Mouse (Mus musculus) forebrain, embryonic 12.5 days (tissue): Measurements from ENCODE around the gene Phyhd1. TPM values are rescaled to one million over a fixed set of nuclear protein-coding genes. Genes with fewer than 3 reads are reported as not detected.

Experiments
- ATAC-seq: fragments of 200-750 bp; cut with Nextera tagmentation; 2 replicates; pipeline ENCODE4 v1.8.0; 2017; ENCODE audit warnings: moderate TSS enrichment; ENCODE audit not compliant: low FRiP score
- H3K27ac ChIP-seq: fragments of 300-500 bp; sonication (generic); 2 replicates; pipeline ENCODE4 v1.5.1; 2016; ENCODE audit warnings: mild to moderate bottlenecking
- H3K27me3 ChIP-seq: fragments of 300-500 bp; sonication (generic); 2 replicates; pipeline ENCODE4 v1.6.1; 2016; ENCODE audit warnings: mild to moderate bottlenecking
- H3K36me3 ChIP-seq: fragments of 300-500 bp; sonication (generic); replicated peaks from 2 replicates; pipeline ENCODE4 v1.6.1; 2016; ENCODE audit warnings: mild to moderate bottlenecking
- H3K4me1 ChIP-seq: fragments of 300-500 bp; sonication (generic); 2 replicates; pipeline ENCODE4 v1.6.1; 2016
- H3K4me2 ChIP-seq: fragments of 300-500 bp; sonication (generic); 2 replicates; pipeline ENCODE4 v1.6.1; 2016; ENCODE audit warnings: mild to moderate bottlenecking, moderate library complexity
- H3K4me3 ChIP-seq: fragments of 300-500 bp; sonication (generic); replicated peaks from 2 replicates; pipeline ENCODE4 v1.5.1; 2016; ENCODE audit warnings: mild to moderate bottlenecking
- H3K9ac ChIP-seq: fragments of 300-500 bp; sonication (generic); 2 replicates; pipeline ENCODE4 v1.6.1; 2016; ENCODE audit warnings: mild to moderate bottlenecking
- H3K9me3 ChIP-seq: fragments of 300-500 bp; sonication (generic); 2 replicates; pipeline ENCODE4 v1.6.1; 2016
- WGBS: fragments of 180-500 bp; shearing (Covaris S2); methylation state at CpG from one replicate; pipeline ENCODE4 v1.1.7; 2016; 5-methylcytosine and 5-hydroxymethylcytosine counted together
- polyA plus RNA-seq: library from polyadenylated mRNA; unstranded; fragments of >200 nt; fragmentation: Nextera tagmentation; extraction: Ambion mirVana; gene quantifications from 2 replicates; pipeline ENCODE4 v1.2.1, GENCODE M21; 2016

The Phyhd1 gene
- 5.0 and 5.4 TPM in 2 replicates for polyA plus RNA-seq

DNA sequence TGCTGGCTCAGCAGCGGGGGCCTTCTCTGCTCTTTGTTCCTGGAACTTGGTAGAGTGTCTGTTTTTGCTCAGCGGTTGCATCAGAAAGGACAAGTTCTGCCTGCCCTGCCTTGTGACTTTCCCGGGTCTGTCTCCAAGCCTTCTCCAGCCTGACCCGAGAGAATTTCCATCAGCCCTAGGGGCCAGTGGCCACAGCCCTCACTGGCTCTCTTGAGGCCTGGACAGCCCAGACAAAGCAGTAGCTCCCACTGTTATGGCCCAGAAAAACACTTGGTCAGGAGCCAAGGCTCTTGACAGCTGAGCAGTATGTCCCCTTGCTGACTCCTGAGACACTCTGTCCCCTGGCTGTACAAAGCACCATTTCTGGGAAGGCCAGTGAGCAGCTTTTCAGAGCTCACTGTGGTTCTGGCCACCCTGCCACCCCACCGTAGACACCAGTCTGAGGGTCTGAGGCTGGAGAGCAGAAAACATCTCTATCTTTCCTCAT lies at the start of gene Phyhd1:
Gene Phyhd1 (plus strand): TSS at position 437 of the 487 bp plus-strand sequence.
- peak within 1 kb of the TSS; percentile 70 for H3K27ac ChIP-seq
- no peak within 1 kb of the TSS for H3K9ac ChIP-seq
- whole genome bisulfite sequencing, result 36% methylated on average over 5 of the region's 5 CpGs
- H3K36me3 ChIP-seq, result peaks cover 47% of the 10 kb centered on the region
- peaks cover 24% of the 10 kb centered on the region for H3K4me1 ChIP-seq
- no peak for ATAC-seq
- H3K27me3 ChIP-seq, result no peaks in the 10 kb centered on the region
- H3K9me3 ChIP-seq, result no peaks in the 10 kb centered on the region
- H3K4me2 ChIP-seq, result no peak within 1 kb of the TSS
- H3K4me3 ChIP-seq, result no peak within 1 kb of the TSS

DNA sequence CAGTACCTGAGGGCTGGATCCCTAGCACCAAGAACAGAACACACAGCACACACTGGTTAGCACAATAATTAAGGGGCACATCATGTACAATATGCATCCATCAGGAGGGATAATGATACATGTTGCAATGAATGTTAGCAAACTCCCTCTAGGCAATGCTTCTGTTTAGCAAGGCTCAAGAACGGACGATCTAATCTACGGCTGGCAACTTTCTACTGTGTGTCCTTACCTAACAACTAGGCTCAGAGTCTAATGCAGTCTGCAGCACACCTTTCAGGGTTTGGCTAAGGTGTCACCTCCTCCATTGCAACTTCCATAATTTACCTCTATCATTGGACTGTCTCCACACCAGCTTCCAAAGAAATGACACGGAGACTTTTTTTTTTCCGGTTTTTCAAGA lies 49.7 kb upstream of the Phyhd1 start:
- ATAC-seq, result no peak
- Histone ChIP-seq H3K9me3 (no peaks in the 10 kb centered on the region), H3K4me3 (no peak overlapping the region), H3K27me3 (no peaks in the 10 kb centered on the region; the same call in 1 of the 2 replicates), H3K27ac (no peak overlapping the region), H3K36me3 (no peaks in the 10 kb centered on the region), H3K4me2 (no peak overlapping the region), H3K9ac (no peak overlapping the region), H3K4me1 (no peaks in the 10 kb centered on the region)
- 91% methylated on average over 5 of the region's 5 CpGs for WGBS

DNA sequence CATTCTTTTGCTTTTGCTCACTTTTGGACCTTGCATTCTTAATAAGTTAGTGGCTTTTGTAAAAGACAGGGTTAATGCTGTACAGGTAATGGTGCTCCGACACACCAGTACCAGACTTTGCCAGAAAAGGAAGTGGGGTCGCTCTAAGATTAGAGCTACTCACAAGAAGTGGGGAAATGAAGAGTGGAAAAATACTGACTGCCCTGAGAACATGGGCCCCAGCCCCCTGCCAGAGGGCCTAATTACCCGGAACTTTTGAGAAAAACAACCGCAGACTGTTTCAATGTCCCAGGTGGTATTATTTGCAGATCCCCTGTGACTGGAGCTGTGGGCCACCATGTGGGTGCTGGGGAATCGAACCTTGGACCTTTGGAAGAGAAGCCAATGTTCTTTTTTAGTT lies 30.4 kb upstream of the Phyhd1 start:
- H3K27me3 ChIP-seq, result no peaks in the 10 kb centered on the region
- H3K36me3 ChIP-seq, result peaks cover 8% of the 10 kb centered on the region
- H3K27ac ChIP-seq, result no peak overlapping the region
- no peak for ATAC-seq
- WGBS, result 88% methylated on average over 5 of the region's 5 CpGs
- H3K4me3 ChIP-seq, result no peak overlapping the region
- peaks cover 29% of the 10 kb centered on the region for H3K4me1 ChIP-seq
- H3K4me2 ChIP-seq, result no peak overlapping the region
- H3K9ac ChIP-seq, result no peak overlapping the region
- no peaks in the 10 kb centered on the region for H3K9me3 ChIP-seq

DNA sequence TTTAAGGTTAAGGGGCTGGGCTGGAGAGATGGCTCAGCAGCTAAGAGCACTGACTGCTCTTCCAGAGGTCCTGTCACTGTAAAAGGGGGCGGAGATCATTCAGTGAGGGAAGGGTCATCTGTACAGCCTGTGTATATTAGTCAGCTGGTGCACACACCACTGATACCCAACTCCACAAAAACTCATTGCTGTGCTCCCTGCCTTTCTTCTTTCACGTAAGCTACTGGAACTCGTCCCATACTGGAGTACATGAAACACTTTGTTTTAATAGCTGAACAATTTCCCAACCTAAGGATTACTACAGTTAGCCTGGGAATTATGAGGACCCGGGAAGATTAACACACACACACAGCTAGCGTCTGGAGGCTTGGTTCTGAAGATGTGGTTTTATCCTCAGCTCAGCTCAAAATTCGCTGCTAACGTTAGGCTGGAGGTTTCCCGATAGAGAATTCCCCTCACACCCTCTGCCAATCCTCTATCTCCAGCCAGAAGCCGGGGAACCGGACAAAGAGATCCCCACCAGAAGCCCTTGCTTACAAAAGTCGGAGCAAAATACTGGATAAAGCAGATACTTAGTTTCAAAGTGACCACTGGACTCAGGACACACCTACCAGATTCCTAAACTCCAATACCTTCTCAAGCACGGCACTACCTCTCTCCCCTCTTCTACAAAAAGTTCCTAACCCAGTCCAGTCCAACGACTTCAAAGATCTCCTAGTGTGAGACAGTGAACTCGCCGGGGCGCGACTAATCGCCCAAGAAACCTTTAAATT lies 29.4 kb upstream of the Phyhd1 start:
- H3K4me2 ChIP-seq, result peak overlapping the region; percentile 74
- peaks cover 19% of the 10 kb centered on the region for H3K36me3 ChIP-seq
- 5% methylated on average over 18 of the region's 18 CpGs for WGBS
- no peaks in the 10 kb centered on the region for H3K27me3 ChIP-seq
- H3K9me3 ChIP-seq, result no peaks in the 10 kb centered on the region
- H3K9ac ChIP-seq, result peak overlapping the region; percentile 72
- peaks cover 29% of the 10 kb centered on the region for H3K4me1 ChIP-seq
- peak overlapping the region; percentile 81 for H3K4me3 ChIP-seq
- ATAC-seq, result peak; percentile 10; the same call in 1 of the 2 replicates
- peak overlapping the region; percentile 70 for H3K27ac ChIP-seq

DNA sequence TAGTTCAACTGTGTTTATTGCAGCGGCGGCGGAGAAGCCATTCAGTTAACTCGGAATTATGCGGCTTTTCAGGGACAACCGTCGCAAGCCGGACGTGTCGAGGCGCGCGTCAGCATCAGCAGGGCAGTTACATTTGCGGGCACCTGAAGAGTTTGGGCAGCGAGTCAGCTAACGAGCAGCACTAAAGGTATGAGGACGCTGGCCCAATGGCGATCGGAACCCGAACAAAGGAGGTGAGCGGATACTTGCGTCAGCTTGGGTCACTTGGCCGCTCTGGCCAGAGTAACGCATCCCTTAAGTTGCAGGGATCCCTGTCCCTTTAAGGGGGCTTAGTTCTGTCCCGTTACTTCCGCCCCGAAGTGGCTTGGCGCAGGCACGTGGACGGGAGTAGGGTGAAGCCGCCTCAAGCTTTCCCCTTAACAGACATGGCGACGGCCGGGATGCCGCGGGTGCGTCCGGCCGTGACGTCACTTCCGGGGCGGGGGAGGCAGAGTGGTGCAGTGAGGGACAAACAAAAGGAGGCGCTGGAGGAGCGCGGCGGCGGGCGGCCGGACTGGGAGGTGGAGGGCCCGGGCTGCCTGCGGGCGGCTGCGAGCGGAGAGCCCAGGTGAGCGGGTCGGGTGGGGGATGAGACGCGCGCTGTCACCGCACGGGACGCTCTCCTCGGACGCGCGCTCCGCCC lies 28.7 kb upstream of the Phyhd1 start, which contains the start of gene Lrrc8a:
Gene Lrrc8a (plus strand): TSS at position 517 of the 682 bp plus-strand sequence.
- under 1% methylated on average over 67 of the region's 67 CpGs for WGBS
- ATAC-seq, result peak; percentile 99
- Histone ChIP-seq H3K27ac (peak within 1 kb of the TSS; percentile 92), H3K4me2 (peak within 1 kb of the TSS; percentile 83), H3K27me3 (no peaks in the 10 kb centered on the region), H3K9ac (peak within 1 kb of the TSS; percentile 90), H3K4me3 (peak within 1 kb of the TSS; percentile 81), H3K36me3 (peaks cover 26% of the 10 kb centered on the region), H3K4me1 (peaks cover 32% of the 10 kb centered on the region), H3K9me3 (no peaks in the 10 kb centered on the region)

DNA sequence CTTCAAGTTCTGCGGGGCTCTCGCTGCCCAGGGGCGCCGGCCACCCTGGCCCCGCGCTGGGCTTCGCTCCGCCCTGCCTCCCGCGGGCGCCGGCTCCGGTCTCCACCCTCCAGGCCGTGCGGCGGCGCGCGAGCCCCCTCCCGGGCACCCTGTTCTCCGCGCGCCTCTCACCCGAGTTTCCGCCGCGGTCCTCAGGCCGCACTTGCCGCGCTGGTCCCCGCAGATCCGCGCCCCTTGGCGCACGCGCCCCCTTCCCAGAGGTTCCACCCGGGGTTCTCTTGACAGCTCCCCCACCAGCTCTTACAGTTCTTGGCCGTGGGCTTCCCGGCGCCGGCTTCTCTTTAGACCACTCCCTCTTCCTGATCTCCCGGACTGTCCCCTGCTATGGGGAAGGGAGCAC lies 28.1 kb upstream of the Phyhd1 start:
- Histone ChIP-seq H3K27me3 (no peaks in the 10 kb centered on the region), H3K36me3 (peaks cover 31% of the 10 kb centered on the region), H3K4me3 (peak overlapping the region; percentile 81), H3K4me2 (peak overlapping the region; percentile 83), H3K9ac (peak overlapping the region; percentile 90), H3K27ac (peak overlapping the region; percentile 92), H3K4me1 (peaks cover 37% of the 10 kb centered on the region), H3K9me3 (no peaks in the 10 kb centered on the region)
- ATAC-seq, result peak; percentile 91
- WGBS, result 0% methylated on average over 29 of the region's 42 CpGs

DNA sequence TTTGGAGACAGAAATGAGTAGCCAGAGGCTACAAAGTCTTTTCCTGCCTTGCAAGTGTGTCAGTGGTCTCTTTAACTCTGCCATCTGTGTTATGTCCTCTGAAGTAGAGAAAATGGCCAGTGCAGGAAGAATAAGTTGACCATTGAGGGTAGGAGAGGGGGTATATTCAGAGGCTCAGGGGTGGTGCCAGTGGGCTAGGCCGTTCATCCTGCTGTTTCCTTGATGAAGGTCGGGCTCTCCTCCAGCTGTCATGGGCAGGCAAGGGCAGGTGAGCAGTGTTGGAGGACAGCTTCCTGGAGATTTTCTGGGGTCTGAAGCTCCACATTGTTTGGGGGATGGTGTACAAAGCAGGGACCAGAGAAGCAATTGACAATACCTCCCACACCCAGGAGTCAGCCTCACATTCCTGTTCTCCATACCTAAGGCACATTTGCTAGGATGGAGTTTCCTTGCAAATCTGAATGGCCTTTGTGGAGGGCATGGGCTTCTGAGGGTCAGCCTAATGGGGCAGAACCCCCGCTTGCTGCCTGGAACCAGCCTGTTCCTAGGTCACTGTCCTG lies 27.0 kb upstream of the Phyhd1 start:
- ATAC-seq, result no peak
- WGBS, result 75% methylated on average over 3 of the region's 3 CpGs
- Histone ChIP-seq H3K27ac (no peak overlapping the region), H3K9ac (peak overlapping the region; percentile 90), H3K9me3 (no peaks in the 10 kb centered on the region), H3K36me3 (peaks cover 42% of the 10 kb centered on the region), H3K27me3 (no peaks in the 10 kb centered on the region), H3K4me1 (peaks cover 37% of the 10 kb centered on the region), H3K4me3 (peak overlapping the region; percentile 81), H3K4me2 (peak overlapping the region; percentile 83)

DNA sequence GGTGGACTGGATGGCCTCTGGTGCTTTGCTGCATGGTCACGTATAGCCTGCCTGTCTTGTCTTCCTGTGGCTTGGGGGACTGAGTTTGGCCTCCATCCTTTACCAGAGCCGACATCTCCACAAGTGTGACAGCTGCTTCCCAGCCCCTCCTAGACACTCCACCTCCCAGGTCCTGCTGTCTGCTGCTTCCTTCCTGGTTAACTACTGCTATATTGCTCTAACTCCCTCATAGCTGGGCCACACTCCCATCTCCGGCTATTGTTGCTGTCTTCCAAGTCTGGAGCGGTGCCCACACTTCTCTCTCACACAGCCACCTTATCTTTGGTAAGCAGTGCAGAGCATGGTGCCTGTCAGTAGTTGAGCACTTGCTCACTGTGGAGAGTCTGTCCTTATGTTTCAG lies 26.2 kb upstream of the Phyhd1 start:
- no peak overlapping the region for H3K4me3 ChIP-seq
- no peaks in the 10 kb centered on the region for H3K27me3 ChIP-seq
- ATAC-seq, result no peak
- H3K27ac ChIP-seq, result no peak overlapping the region
- peaks cover 50% of the 10 kb centered on the region for H3K36me3 ChIP-seq
- no peak overlapping the region for H3K9ac ChIP-seq
- no peaks in the 10 kb centered on the region for H3K9me3 ChIP-seq
- WGBS, result 93% methylated on average over 4 of the region's 4 CpGs
- H3K4me2 ChIP-seq, result peak overlapping the region; percentile 83; the same call in 1 of the 2 replicates
- peaks cover 37% of the 10 kb centered on the region for H3K4me1 ChIP-seq

DNA sequence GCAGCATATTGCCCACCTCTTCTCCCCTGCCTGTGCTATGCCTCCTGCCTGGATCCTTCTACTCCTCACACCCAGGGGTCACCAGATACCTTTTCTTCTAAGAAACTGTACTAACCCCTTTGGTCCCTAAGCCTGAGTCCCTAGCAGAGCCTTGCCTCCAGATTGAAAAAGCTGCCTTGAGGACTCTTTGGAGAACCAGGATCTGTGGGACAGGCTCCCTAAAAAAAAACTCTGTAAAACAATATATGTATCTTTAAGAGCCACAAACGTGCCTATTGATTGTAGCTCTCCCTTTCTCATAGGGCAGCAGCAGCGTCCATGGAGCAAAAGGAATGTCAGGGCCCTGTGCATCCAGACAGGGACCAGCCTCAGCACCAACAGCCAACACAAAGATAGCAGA lies 25.7 kb upstream of the Phyhd1 start, which contains the start of gene Gm28035:
Gene Gm28035 (plus strand): TSS at position 301 of the 400 bp plus-strand sequence.
- no peaks in the 10 kb centered on the region for H3K27me3 ChIP-seq
- H3K9ac ChIP-seq, result no peak within 1 kb of the TSS
- H3K4me2 ChIP-seq, result peak within 1 kb of the TSS; percentile 83
- H3K4me3 ChIP-seq, result peak within 1 kb of the TSS; percentile 81; the same call in 1 of the 2 replicates
- no peak for ATAC-seq
- no peaks in the 10 kb centered on the region for H3K9me3 ChIP-seq
- 83% methylated on average over 2 of the region's 2 CpGs for WGBS
- peaks cover 55% of the 10 kb centered on the region for H3K36me3 ChIP-seq
- H3K27ac ChIP-seq, result no peak within 1 kb of the TSS
- H3K4me1 ChIP-seq, result peaks cover 37% of the 10 kb centered on the region

DNA sequence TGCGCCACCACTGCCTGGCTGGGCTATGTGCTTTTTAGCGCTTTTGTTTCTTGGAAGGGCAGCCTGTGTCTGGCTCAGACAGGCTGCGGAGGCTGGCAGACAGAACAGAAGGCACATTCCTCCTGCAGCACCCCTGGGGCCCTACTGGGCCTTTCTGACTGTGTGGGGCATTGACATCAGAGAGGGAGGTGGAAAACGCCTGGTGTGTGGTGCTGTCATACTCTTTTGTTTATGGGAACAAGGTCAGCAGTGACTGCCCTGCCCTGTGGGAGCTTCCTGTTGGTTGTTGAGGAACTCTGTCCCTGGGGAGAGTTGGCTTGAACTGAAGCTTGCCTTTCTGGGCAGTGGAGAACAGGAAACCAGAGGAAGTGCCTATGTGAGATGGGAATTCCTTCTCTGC lies 23.5 kb upstream of the Phyhd1 start:
- Histone ChIP-seq H3K4me3 (no peak overlapping the region), H3K9me3 (no peaks in the 10 kb centered on the region), H3K4me2 (no peak overlapping the region), H3K36me3 (peaks cover 55% of the 10 kb centered on the region), H3K9ac (no peak overlapping the region; the same call in 1 of the 2 replicates), H3K4me1 (peaks cover 30% of the 10 kb centered on the region), H3K27me3 (no peaks in the 10 kb centered on the region), H3K27ac (peak overlapping the region; percentile 26; the same call in 1 of the 2 replicates)
- 64% methylated on average over 4 of the region's 4 CpGs for WGBS
- ATAC-seq, result no peak

DNA sequence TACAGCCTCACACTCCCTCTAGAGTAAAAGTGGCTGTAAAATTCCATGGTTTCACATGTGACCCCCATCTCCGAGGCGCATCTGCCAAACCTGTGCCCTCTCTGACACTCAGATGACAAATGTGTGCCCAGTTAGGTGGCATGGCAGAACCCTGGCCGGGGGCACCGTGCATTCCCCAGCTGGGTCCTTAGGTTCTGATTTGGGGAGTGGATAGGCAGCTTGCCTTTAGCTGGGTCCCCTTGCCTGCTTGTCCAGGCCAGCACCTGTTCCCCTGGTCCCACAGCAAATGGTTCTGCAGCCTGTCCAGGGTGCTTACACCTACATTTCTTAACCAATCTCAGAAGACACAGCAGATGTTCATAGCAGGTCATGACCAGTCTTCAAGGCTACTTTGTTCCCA lies 22.6 kb upstream of the Phyhd1 start:
- no peaks in the 10 kb centered on the region for H3K27me3 ChIP-seq
- H3K4me3 ChIP-seq, result no peak overlapping the region
- no peaks in the 10 kb centered on the region for H3K9me3 ChIP-seq
- H3K36me3 ChIP-seq, result peaks cover 60% of the 10 kb centered on the region
- no peak for ATAC-seq
- H3K4me2 ChIP-seq, result no peak overlapping the region
- WGBS, result 96% methylated on average over 4 of the region's 4 CpGs
- peaks cover 29% of the 10 kb centered on the region for H3K4me1 ChIP-seq
- no peak overlapping the region for H3K9ac ChIP-seq
- H3K27ac ChIP-seq, result no peak overlapping the region

DNA sequence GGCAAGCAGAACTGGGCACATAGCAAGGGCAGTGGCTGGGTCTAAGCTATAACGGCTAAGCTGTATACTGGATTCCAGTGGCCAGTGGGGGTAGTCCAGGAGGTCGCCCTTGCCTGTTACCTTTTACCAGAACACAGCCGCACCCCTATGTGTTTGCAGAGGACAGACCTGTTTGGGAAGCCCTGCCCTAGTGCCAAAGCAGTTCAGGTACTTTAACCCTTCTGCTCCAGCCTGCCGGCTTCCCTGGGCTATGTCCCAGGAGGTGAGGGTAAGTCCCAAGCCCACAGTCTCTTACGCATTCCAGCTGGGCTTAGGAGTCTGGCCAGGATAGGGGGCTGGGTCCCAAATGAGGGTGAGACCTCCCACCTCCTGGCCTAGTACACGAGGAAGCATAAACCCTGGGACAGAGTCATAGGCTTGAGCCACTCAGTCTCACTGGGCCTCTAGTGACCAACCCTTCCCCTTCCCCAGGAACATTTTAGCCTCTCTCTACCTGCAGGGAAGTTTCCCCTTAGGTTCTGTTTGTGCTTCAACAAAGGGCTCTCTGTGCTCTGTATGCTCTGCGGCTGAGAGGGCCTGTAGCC lies 21.3 kb upstream of the Phyhd1 start:
- Histone ChIP-seq H3K9me3 (no peaks in the 10 kb centered on the region), H3K27me3 (no peaks in the 10 kb centered on the region), H3K4me1 (peaks cover 16% of the 10 kb centered on the region), H3K4me3 (no peak overlapping the region), H3K27ac (no peak overlapping the region), H3K36me3 (peaks cover 73% of the 10 kb centered on the region), H3K9ac (no peak overlapping the region), H3K4me2 (no peak overlapping the region)
- WGBS, result 81% methylated on average over 7 of the region's 7 CpGs
- no peak for ATAC-seq
